ENCODE assay signal across 15 mouse cellular contexts in the genomic region with DNA sequence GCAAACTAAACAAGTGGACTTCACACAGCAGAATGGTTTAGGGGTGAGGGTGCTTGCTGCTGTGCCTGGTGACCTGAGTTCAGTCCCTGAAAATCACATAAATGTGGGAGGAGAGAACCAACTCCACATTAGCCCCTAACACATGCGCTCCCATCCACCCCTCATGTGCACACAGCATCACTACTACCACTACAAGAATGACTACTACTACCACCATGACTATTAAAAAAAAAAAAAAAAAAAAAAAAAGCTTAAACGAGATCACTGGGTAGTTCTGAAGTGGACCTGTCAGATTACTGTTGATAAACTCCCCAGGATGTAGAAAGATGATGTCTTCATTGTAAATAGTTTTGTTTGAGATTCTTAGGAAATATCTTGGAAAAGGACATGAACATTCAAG.
"Had no signal": no experiment of that assay in that cellular context is flagged by ENCODE, and none has a peak within 500 bp of the region (broad histone marks: within the 10 kb centered on the region; RNA-seq: fewer than 3 reads in every experiment).

No protein-coding gene starts in this region.

- H3K27me3 ChIP-seq: megakaryocyte, embryonic 14.5 days; midbrain, embryonic 13.5 days; neural tube, embryonic 12.5 days had no signal

- DNase-seq: lung, adult 18-20 months; lung, embryonic 14.5 days; lung, postnatal 10 days; lung, postnatal 4 days; right cerebral cortex, adult 18-20 months; right cerebral cortex, postnatal 25 days; right cerebral cortex, postnatal 4 days; spleen, adult 18-20 months; thymus, adult 18-20 months; thymus, postnatal 14 days; thymus, postnatal 36 days had no signal

- H3K9ac ChIP-seq: neural tube, embryonic 12.5 days had no signal

- H3K9me3 ChIP-seq: megakaryocyte, embryonic 14.5 days; midbrain, embryonic 13.5 days; midbrain, embryonic 15.5 days; neural tube, embryonic 12.5 days had no signal

- H3K36me3 ChIP-seq: midbrain, embryonic 13.5 days; midbrain, embryonic 15.5 days; neural tube, embryonic 12.5 days had no signal
